ENCODE assay signal across 8 mouse cellular contexts in genomic region chr2:132847581-132847980, GRCm38 (mm10). TPM values are rescaled to one million over a fixed set of nuclear protein-coding genes. Genes with fewer than 3 reads are reported as not detected.
DNase-seq lines count a peak whose midpoint lies in the region; ATAC-seq and TF ChIP-seq lines count a peak whose summit lies in the region.

No protein-coding gene starts in this region.

- H3K27ac ChIP-seq in lung, embryonic 14.5 days (ENCODE audit: low read depth): no peak overlapping the region
- H3K27ac ChIP-seq in bone marrow macrophage, adult 2 months (ENCODE audit: insufficient read depth, low read depth, low read length): no peak overlapping the region
- H3K27ac ChIP-seq in heart, postnatal 0 days (ENCODE audit: low read depth): no peak overlapping the region
- H3K27ac ChIP-seq in liver, embryonic 12.5 days: no peak overlapping the region
- no peak overlapping the region for H3K27ac ChIP-seq in stomach, embryonic 16.5 days (ENCODE audit: low read length)

- no peaks in the 10 kb centered on the region for H3K27me3 ChIP-seq in lung, embryonic 14.5 days (ENCODE audit: insufficient read depth, low read length)
- no peaks in the 10 kb centered on the region for H3K27me3 ChIP-seq in heart, postnatal 0 days (ENCODE audit: control insufficient read depth, insufficient read depth, low read length)
- H3K27me3 ChIP-seq in liver, embryonic 12.5 days (replicated peaks): no peaks in the 10 kb centered on the region
- H3K27me3 ChIP-seq in stomach, embryonic 16.5 days (ENCODE audit: control insufficient read depth, insufficient read depth, low read length): no peaks in the 10 kb centered on the region

- H3K4me1 ChIP-seq in lung, embryonic 14.5 days (ENCODE audit: insufficient read depth): 0 out of 2 replicates have a peak, but pooled peaks cover 3% of the 10 kb centered on the region
- H3K4me1 ChIP-seq in bone marrow macrophage, adult 2 months (ENCODE audit: control insufficient read depth, insufficient read depth, low read length): peaks cover 17% of the 10 kb centered on the region
- H3K4me1 ChIP-seq in heart, postnatal 0 days (ENCODE audit: control insufficient read depth, insufficient read depth): peaks cover 8% of the 10 kb centered on the region
- peaks cover 50% of the 10 kb centered on the region for H3K4me1 ChIP-seq in liver, embryonic 12.5 days
- peaks cover 8% of the 10 kb centered on the region for H3K4me1 ChIP-seq in stomach, embryonic 16.5 days (ENCODE audit: control insufficient read depth, insufficient read depth, low read length)

- peak overlapping the region; percentile 82 for H3K9ac ChIP-seq in lung, embryonic 14.5 days
- peak overlapping the region; percentile 78; the same call in 1 of the 2 replicates for H3K9ac ChIP-seq in heart, postnatal 0 days (replicated peaks; ENCODE audit: low read depth, low read length)
- H3K9ac ChIP-seq in liver, embryonic 12.5 days: peak overlapping the region; percentile 91
- H3K9ac ChIP-seq in stomach, embryonic 16.5 days (ENCODE audit: low read length): peak overlapping the region; percentile 94

- peaks cover 27% of the 10 kb centered on the region for H3K36me3 ChIP-seq in lung, embryonic 14.5 days (ENCODE audit: insufficient read depth)
- H3K36me3 ChIP-seq in heart, postnatal 0 days (replicated peaks; ENCODE audit: control insufficient read depth, insufficient read depth, low read length): peaks cover 17% of the 10 kb centered on the region; the same call in 1 of the 2 replicates
- H3K36me3 ChIP-seq in liver, embryonic 12.5 days: peaks cover 28% of the 10 kb centered on the region
- no peaks in the 10 kb centered on the region for H3K36me3 ChIP-seq in stomach, embryonic 16.5 days (ENCODE audit: control insufficient read depth, insufficient read depth, low read length)

- H3K9me3 ChIP-seq in lung, embryonic 14.5 days (ENCODE audit: low read depth, low read length): no peaks in the 10 kb centered on the region
- H3K9me3 ChIP-seq in heart, postnatal 0 days (replicated peaks; ENCODE audit: control insufficient read depth, low read length): no peaks in the 10 kb centered on the region
- no peaks in the 10 kb centered on the region for H3K9me3 ChIP-seq in liver, embryonic 12.5 days (replicated peaks)
- H3K9me3 ChIP-seq in stomach, embryonic 16.5 days (replicated peaks; ENCODE audit: control insufficient read depth, low read length): no peaks in the 10 kb centered on the region

- TF ChIP-seq POLR2A in bone marrow macrophage, adult 2 months (IDR thresholded peaks at IDR 0.05; ENCODE audit: borderline replicate concordance, low read depth, low read length): no peak

- peak; percentile 3 for DNase-seq in lung, embryonic 14.5 days
- no peak for DNase-seq in lung, postnatal 14 days
- DNase-seq in heart, postnatal 0 days (ENCODE audit: low spot score): no peak
- DNase-seq in gastrocnemius, postnatal 25 days: no peak
- no peak for DNase-seq in urinary bladder, postnatal 14 days (ENCODE audit: low spot score)

- no peak for ATAC-seq in lung, embryonic 14.5 days (ENCODE audit: insufficient read depth)
- ATAC-seq in heart, postnatal 0 days (ENCODE audit: insufficient read depth, low read depth): no peak
- ATAC-seq in liver, embryonic 12.5 days: no peak
- no peak for ATAC-seq in stomach, embryonic 16.5 days (ENCODE audit: insufficient read depth, low FRiP score)

- H3K4me2 ChIP-seq in lung, embryonic 14.5 days: peak overlapping the region; percentile 86
- H3K4me2 ChIP-seq in heart, postnatal 0 days (ENCODE audit: low read depth, low read length): peak overlapping the region; percentile 84
- peak overlapping the region; percentile 93 for H3K4me2 ChIP-seq in liver, embryonic 12.5 days
- peak overlapping the region; percentile 56 for H3K4me2 ChIP-seq in stomach, embryonic 16.5 days (ENCODE audit: low read depth, low read length)

- no peak for TF ChIP-seq EP300 in heart, postnatal 0 days (IDR thresholded peaks at IDR 0.05; ENCODE audit: low read depth)

- peak overlapping the region; percentile 87 for H3K4me3 ChIP-seq in lung, embryonic 14.5 days (ENCODE audit: low read depth, low read length)
- peak overlapping the region; percentile 97 for H3K4me3 ChIP-seq in bone marrow macrophage, adult 2 months (ENCODE audit: insufficient read depth, low read length)
- H3K4me3 ChIP-seq in heart, postnatal 0 days (ENCODE audit: low read depth, low read length): peak overlapping the region; percentile 68
- H3K4me3 ChIP-seq in liver, embryonic 12.5 days: peak overlapping the region; percentile 95
- H3K4me3 ChIP-seq in stomach, embryonic 16.5 days (replicated peaks; ENCODE audit: low read length): peak overlapping the region; percentile 97

- 20% methylated on average over 7 of the region's 7 CpGs for WGBS in lung, embryonic 14.5 days
- 38% methylated on average over 7 of the region's 7 CpGs for WGBS in heart, postnatal 0 days
- WGBS in liver, embryonic 12.5 days (ENCODE audit: insufficient replicate concordance): 41% methylated on average over 7 of the region's 7 CpGs
- WGBS in stomach, embryonic 16.5 days: 23% methylated on average over 7 of the region's 7 CpGs

- no peak for TF ChIP-seq CTCF in lung, embryonic 14.5 days (IDR thresholded peaks at IDR 0.05; ENCODE audit: low read depth)
- no peak for TF ChIP-seq CTCF in bone marrow macrophage, adult 2 months (IDR thresholded peaks at IDR 0.05; ENCODE audit: low read depth, low read length)
- TF ChIP-seq CTCF in heart, postnatal 0 days (IDR thresholded peaks at IDR 0.05; ENCODE audit: low read depth): no peak

RNA-seq across cellular contexts. Expression of gene Crls1, which starts 1.1 kb away (rescaled TPM):
- polyA plus RNA-seq in lung, embryonic 14.5 days (2014; fragmentation: Nextera tagmentation; extraction: Ambion mirVana): 28.5 and 28.6 TPM in 2 replicates
- 21.9 and 27.3 TPM in 2 replicates for polyA plus RNA-seq in bone marrow macrophage, adult 2 months (2012; ENCODE audit: insufficient read depth, insufficient read length, missing spikeins)
- 26.3 and 30.9 TPM in 2 replicates for total RNA-seq in heart, postnatal 0 days (2014; rRNA removed; ENCODE audit: low replicate concordance)
- polyA plus RNA-seq in heart, postnatal 0 days (2015; fragmentation: Nextera tagmentation; extraction: Ambion mirVana): 12.9 and 13.3 TPM in 2 replicates
- polyA plus RNA-seq in liver, embryonic 12.5 days (2016; fragmentation: Nextera tagmentation; extraction: Ambion mirVana): 21.9 and 23.4 TPM in 2 replicates
- polyA plus RNA-seq in stomach, embryonic 16.5 days (2015; fragmentation: Nextera tagmentation; extraction: Ambion mirVana): 8.2 and 9.2 TPM in 2 replicates
- 10 to 100 TPM; 11.9 to 13.9 TPM for total RNA-seq in gastrocnemius, postnatal 25 days (2021)

RNA-seq across cellular contexts. Expression of gene Mcm8, which starts 31.6 kb away (rescaled TPM):
- 15.5 and 17.0 TPM in 2 replicates for polyA plus RNA-seq in lung, embryonic 14.5 days (2014; fragmentation: Nextera tagmentation; extraction: Ambion mirVana)
- 3.0 and 3.8 TPM in 2 replicates for polyA plus RNA-seq in bone marrow macrophage, adult 2 months (2012; ENCODE audit: insufficient read depth, insufficient read length, missing spikeins)
- 2.1 and 3.4 TPM in 2 replicates for total RNA-seq in heart, postnatal 0 days (2014; rRNA removed; ENCODE audit: low replicate concordance)
- 3.4 and 4.0 TPM in 2 replicates for polyA plus RNA-seq in heart, postnatal 0 days (2015; fragmentation: Nextera tagmentation; extraction: Ambion mirVana)
- 11.8 and 13.0 TPM in 2 replicates for polyA plus RNA-seq in liver, embryonic 12.5 days (2016; fragmentation: Nextera tagmentation; extraction: Ambion mirVana)
- polyA plus RNA-seq in stomach, embryonic 16.5 days (2015; fragmentation: Nextera tagmentation; extraction: Ambion mirVana): 10.7 and 10.8 TPM in 2 replicates
- 1 to 10 TPM; 1.2 to 1.6 TPM for total RNA-seq in gastrocnemius, postnatal 25 days (2021)

RNA-seq across cellular contexts. Expression of gene Trmt6, which starts 31.7 kb away (rescaled TPM):
- polyA plus RNA-seq in lung, embryonic 14.5 days (2014; fragmentation: Nextera tagmentation; extraction: Ambion mirVana): 29.9 and 33.4 TPM in 2 replicates
- 18.0 and 25.5 TPM in 2 replicates for polyA plus RNA-seq in bone marrow macrophage, adult 2 months (2012; ENCODE audit: insufficient read depth, insufficient read length, missing spikeins)
- 6.1 and 6.9 TPM in 2 replicates for total RNA-seq in heart, postnatal 0 days (2014; rRNA removed; ENCODE audit: low replicate concordance)
- 18.6 and 22.1 TPM in 2 replicates for polyA plus RNA-seq in heart, postnatal 0 days (2015; fragmentation: Nextera tagmentation; extraction: Ambion mirVana)
- 25.0 and 30.7 TPM in 2 replicates for polyA plus RNA-seq in liver, embryonic 12.5 days (2016; fragmentation: Nextera tagmentation; extraction: Ambion mirVana)
- 19.6 and 22.9 TPM in 2 replicates for polyA plus RNA-seq in stomach, embryonic 16.5 days (2015; fragmentation: Nextera tagmentation; extraction: Ambion mirVana)
- 1 to 10 TPM; 5.4 to 5.7 TPM for total RNA-seq in gastrocnemius, postnatal 25 days (2021)

RNA-seq across cellular contexts. Expression of gene Lrrn4, which starts 33.1 kb away (rescaled TPM):
- polyA plus RNA-seq in lung, embryonic 14.5 days (2014; fragmentation: Nextera tagmentation; extraction: Ambion mirVana): 4.7 and 6.6 TPM in 2 replicates
- not detected in 2 replicates for polyA plus RNA-seq in bone marrow macrophage, adult 2 months (2012; ENCODE audit: insufficient read depth, insufficient read length, missing spikeins)
- 19.8 and 25.6 TPM in 2 replicates for total RNA-seq in heart, postnatal 0 days (2014; rRNA removed; ENCODE audit: low replicate concordance)
- polyA plus RNA-seq in heart, postnatal 0 days (2015; fragmentation: Nextera tagmentation; extraction: Ambion mirVana): 8.5 and 8.6 TPM in 2 replicates
- 1.8 and 2.1 TPM in 2 replicates for polyA plus RNA-seq in liver, embryonic 12.5 days (2016; fragmentation: Nextera tagmentation; extraction: Ambion mirVana)
- 9.5 and 11.5 TPM in 2 replicates for polyA plus RNA-seq in stomach, embryonic 16.5 days (2015; fragmentation: Nextera tagmentation; extraction: Ambion mirVana)
- total RNA-seq in gastrocnemius, postnatal 25 days (2021): not detected
